Mouse (Mus musculus) liver, embryonic 13.5 days (tissue): ENCODE results near the gene H3f3b. TPM values are rescaled to one million over a fixed set of nuclear protein-coding genes. Genes with fewer than 3 reads are reported as not detected.
A peak's percentile ranks its signal among the peaks of the same experiment; 100 is the strongest.

Experiments
- ATAC-seq: fragments of 200-750 bp; cut with Nextera tagmentation; 2 replicates; pipeline ENCODE4 v1.8.0; 2017; ENCODE audit warnings: low read depth, mild to moderate bottlenecking, moderate number of reproducible peaks, moderate library complexity
- DNase-seq: peaks from one replicate; pipeline ENCODE4 v3.0.0; 2022
- H3K27ac ChIP-seq: fragments of 300-500 bp; sonication (generic); 2 replicates; pipeline ENCODE4 v1.5.1; 2015; ENCODE audit warnings: moderate library complexity, mild to moderate bottlenecking, inconsistent platforms
- H3K27me3 ChIP-seq: fragments of 300-500 bp; sonication (generic); 2 replicates; pipeline ENCODE4 v1.6.1; 2015; ENCODE audit warnings: mild to moderate bottlenecking, inconsistent platforms
- H3K36me3 ChIP-seq: fragments of 300-500 bp; sonication (generic); 2 replicates; pipeline ENCODE4 v1.6.1; 2015; ENCODE audit warnings: mild to moderate bottlenecking, inconsistent platforms
- H3K4me1 ChIP-seq: fragments of 300-500 bp; sonication (generic); replicated peaks from 2 replicates; pipeline ENCODE4 v1.6.1; 2015; ENCODE audit warnings: inconsistent platforms
- H3K4me2 ChIP-seq: fragments of 300-500 bp; sonication (generic); 2 replicates; pipeline ENCODE4 v1.6.1; 2015; ENCODE audit warnings: inconsistent platforms, mild to moderate bottlenecking, moderate library complexity
- H3K4me3 ChIP-seq: fragments of 300-500 bp; sonication (generic); replicated peaks from 2 replicates; pipeline ENCODE4 v1.5.1; 2015; ENCODE audit warnings: mild to moderate bottlenecking, inconsistent platforms
- H3K9ac ChIP-seq: fragments of 300-500 bp; sonication (generic); 2 replicates; pipeline ENCODE4 v1.6.1; 2015; ENCODE audit warnings: mild to moderate bottlenecking, inconsistent platforms
- H3K9me3 ChIP-seq: fragments of 300-500 bp; sonication (generic); replicated peaks from 2 replicates; pipeline ENCODE4 v1.6.1; 2016; ENCODE audit warnings: inconsistent platforms
- WGBS: fragments of 180-500 bp; shearing (Covaris S2); methylation state at CpG from one replicate; pipeline ENCODE4 v1.1.7; 2015; ENCODE audit not compliant: insufficient replicate concordance; 5-methylcytosine and 5-hydroxymethylcytosine counted together
- polyA plus RNA-seq: library from polyadenylated mRNA; unstranded; fragments of >200 nt; fragmentation: Nextera tagmentation; extraction: Ambion mirVana; gene quantifications from 2 replicates; pipeline ENCODE4 v1.2.1, GENCODE M21; 2015

The H3f3b gene
- polyA plus RNA-seq, 1 experiment from 2014 or later, result 785 TPM

GRCm38 (mm10) chr11:116045173-116045572 lies 17.4 kb upstream of the H3f3b start:
- H3K27me3 ChIP-seq, result no peaks in the 10 kb centered on the region
- no peak overlapping the region for H3K27ac ChIP-seq
- no peak for ATAC-seq
- H3K4me1 ChIP-seq, result peaks cover 12% of the 10 kb centered on the region; the same call in 1 of the 2 replicates
- no peak for DNase-seq
- H3K9ac ChIP-seq, result no peak overlapping the region
- no peak overlapping the region for H3K4me3 ChIP-seq
- no peaks in the 10 kb centered on the region for H3K9me3 ChIP-seq
- WGBS, result 86% methylated on average over 6 of the region's 6 CpGs
- no peak overlapping the region for H3K4me2 ChIP-seq
- peaks cover 84% of the 10 kb centered on the region for H3K36me3 ChIP-seq

- peaks cover 12% of the 10 kb centered on the region; the same call in 1 of the 2 replicates for H3K4me1 ChIP-seq
- no peak overlapping the region for H3K4me2 ChIP-seq
- no peaks in the 10 kb centered on the region for H3K9me3 ChIP-seq
- 84% methylated on average over 1 of the region's 1 CpGs for WGBS
- peaks cover 82% of the 10 kb centered on the region for H3K36me3 ChIP-seq
- ATAC-seq (no peak), DNase-seq (no peak)
- no peak overlapping the region for H3K4me3 ChIP-seq
- no peak overlapping the region for H3K9ac ChIP-seq
- H3K27ac ChIP-seq, result no peak overlapping the region; the same call in 1 of the 2 replicates
- no peaks in the 10 kb centered on the region for H3K27me3 ChIP-seq
Observed at GRCm38 (mm10) chr11:116043286-116043685, 15.5 kb upstream of the H3f3b start.

GRCm38 (mm10) chr11:116042372-116043138 lies 14.8 kb upstream of the H3f3b start:
- Histone ChIP-seq H3K9me3 (no peaks in the 10 kb centered on the region), H3K4me3 (no peak overlapping the region), H3K9ac (no peak overlapping the region), H3K27ac (peak overlapping the region; percentile 45; the same call in 1 of the 2 replicates), H3K4me2 (no peak overlapping the region), H3K27me3 (no peaks in the 10 kb centered on the region), H3K4me1 (peaks cover 12% of the 10 kb centered on the region), H3K36me3 (peaks cover 80% of the 10 kb centered on the region)
- no peak for DNase-seq
- no peak for ATAC-seq
- WGBS, result 64% methylated on average over 5 of the region's 5 CpGs

GRCm38 (mm10) chr11:116041833-116042232 lies 14.1 kb upstream of the H3f3b start:
- Histone ChIP-seq H3K4me2 (no peak overlapping the region), H3K27me3 (no peaks in the 10 kb centered on the region), H3K4me3 (no peak overlapping the region), H3K36me3 (peaks cover 73% of the 10 kb centered on the region), H3K9ac (no peak overlapping the region), H3K27ac (no peak overlapping the region), H3K9me3 (no peaks in the 10 kb centered on the region), H3K4me1 (peaks cover 12% of the 10 kb centered on the region)
- ATAC-seq (no peak), DNase-seq (no peak)
- WGBS, result 95% methylated on average over 2 of the region's 2 CpGs

- H3K9ac ChIP-seq, result no peak overlapping the region
- H3K4me1 ChIP-seq, result peaks cover 12% of the 10 kb centered on the region
- H3K27me3 ChIP-seq, result no peaks in the 10 kb centered on the region
- no peak overlapping the region for H3K27ac ChIP-seq
- no peak overlapping the region for H3K4me2 ChIP-seq
- peaks cover 61% of the 10 kb centered on the region for H3K36me3 ChIP-seq
- DNase-seq (no peak), ATAC-seq (no peak)
- 80% methylated on average over 6 of the region's 6 CpGs for WGBS
- H3K9me3 ChIP-seq, result no peaks in the 10 kb centered on the region
- no peak overlapping the region for H3K4me3 ChIP-seq
Observed at GRCm38 (mm10) chr11:116040593-116040992, 12.8 kb upstream of the H3f3b start.

GRCm38 (mm10) chr11:116037826-116038225 lies 10.1 kb upstream of the H3f3b start:
- H3K4me1 ChIP-seq, result peaks cover 15% of the 10 kb centered on the region
- no peak overlapping the region for H3K9ac ChIP-seq
- no peak overlapping the region for H3K27ac ChIP-seq
- 88% methylated on average over 9 of the region's 9 CpGs for WGBS
- H3K9me3 ChIP-seq, result no peaks in the 10 kb centered on the region
- H3K4me3 ChIP-seq, result no peak overlapping the region
- DNase-seq (no peak), ATAC-seq (no peak)
- H3K36me3 ChIP-seq, result peaks cover 60% of the 10 kb centered on the region
- H3K27me3 ChIP-seq, result no peaks in the 10 kb centered on the region
- no peak overlapping the region for H3K4me2 ChIP-seq

GRCm38 (mm10) chr11:116036671-116037070 lies 8.9 kb upstream of the H3f3b start:
- 82% methylated on average over 3 of the region's 3 CpGs for WGBS
- H3K36me3 ChIP-seq, result peaks cover 57% of the 10 kb centered on the region

GRCm38 (mm10) chr11:116034584-116034983 lies 6.8 kb upstream of the H3f3b start:
- no peak for ATAC-seq
- Histone ChIP-seq H3K27ac (no peak overlapping the region), H3K36me3 (peaks cover 41% of the 10 kb centered on the region), H3K9me3 (no peaks in the 10 kb centered on the region), H3K9ac (no peak overlapping the region; the same call in 1 of the 2 replicates), H3K4me3 (no peak overlapping the region), H3K4me1 (peaks cover 32% of the 10 kb centered on the region), H3K27me3 (no peaks in the 10 kb centered on the region), H3K4me2 (no peak overlapping the region)
- DNase-seq, result no peak
- 87% methylated on average over 6 of the region's 6 CpGs for WGBS

More at GRCm38 (mm10) chr11:116036671-116037070, 8.9 kb upstream of the H3f3b start:
- Histone ChIP-seq H3K4me3 (no peak overlapping the region), H3K4me2 (no peak overlapping the region), H3K9me3 (no peaks in the 10 kb centered on the region), H3K27ac (no peak overlapping the region), H3K9ac (no peak overlapping the region), H3K4me1 (peaks cover 21% of the 10 kb centered on the region), H3K27me3 (no peaks in the 10 kb centered on the region)
- ATAC-seq (no peak), DNase-seq (no peak)

GRCm38 (mm10) chr11:116030898-116031845 lies 3.4 kb upstream of the H3f3b start:
- ATAC-seq, result peak; percentile 16
- WGBS, result 21% methylated on average over 14 of the region's 14 CpGs

GRCm38 (mm10) chr11:116030088-116030897 lies 2.5 kb upstream of the H3f3b start, which contains the start of gene Unk:
Gene Unk, plus strand, starts transcription at chr11:116030322.
- H3K4me1 ChIP-seq, result peaks cover 45% of the 10 kb centered on the region

More at GRCm38 (mm10) chr11:116030898-116031845, 3.4 kb upstream of the H3f3b start:
- peaks cover 23% of the 10 kb centered on the region; the same call in 1 of the 2 replicates for H3K36me3 ChIP-seq
- no peaks in the 10 kb centered on the region for H3K27me3 ChIP-seq
- H3K27ac ChIP-seq, result peak overlapping the region; percentile 98
- peaks cover 44% of the 10 kb centered on the region for H3K4me1 ChIP-seq
- H3K4me2 ChIP-seq, result peak overlapping the region; percentile 94
- peak overlapping the region; percentile 85 for H3K4me3 ChIP-seq
- H3K9me3 ChIP-seq, result no peaks in the 10 kb centered on the region
- H3K9ac ChIP-seq, result peak overlapping the region; percentile 96
- DNase-seq, result peak; percentile 47

More at GRCm38 (mm10) chr11:116030088-116030897, 2.5 kb upstream of the H3f3b start, which contains the start of gene Unk:
- peaks cover 23% of the 10 kb centered on the region; the same call in 1 of the 2 replicates for H3K36me3 ChIP-seq
- under 1% methylated on average over 62 of the region's 67 CpGs for WGBS
- ATAC-seq, result peak; percentile 90
- no peaks in the 10 kb centered on the region for H3K27me3 ChIP-seq
- no peaks in the 10 kb centered on the region for H3K9me3 ChIP-seq
- peak within 1 kb of the TSS; percentile 85 for H3K4me3 ChIP-seq
- peak within 1 kb of the TSS; percentile 98 for H3K27ac ChIP-seq
- peak within 1 kb of the TSS; percentile 96 for H3K9ac ChIP-seq
- peak within 1 kb of the TSS; percentile 94 for H3K4me2 ChIP-seq
- DNase-seq, result peak; percentile 94
